Mouse (Mus musculus) cerebellum, adult 2 months (tissue): ENCODE data around the gene Olfr543.

Experiments
- CTCF ChIP-seq: fragments of 200-500 bp; IDR thresholded peaks from 2 replicates; pipeline ENCODE4 v1.5.1; 2011; ENCODE audit warnings: low read depth, mild to moderate bottlenecking, control low read depth, low read length, moderate library complexity, borderline replicate concordance; ENCODE audit not compliant: insufficient read depth
- POLR2A ChIP-seq: fragments of 200-500 bp; IDR thresholded peaks from 2 replicates; pipeline ENCODE4 v1.6.1; 2011; ENCODE audit warnings: low read length, control low read depth, borderline replicate concordance; ENCODE audit not compliant: insufficient read depth

- TF ChIP-seq CTCF (no peak), POLR2A (no peak)
Observed at GRCm38 (mm10) chr7:102499473-102499872, 18.0 kb upstream of the Olfr543 start, which contains the start of gene Olfr545.
